Mouse (Mus musculus) kidney, postnatal 14 days (tissue): ENCODE results near the gene Col26a1.

Experiments
- DNase-seq: peaks from one replicate; pipeline ENCODE4 v3.0.0; 2022; ENCODE audit warnings: mixed read lengths

Col26a1 gene

DNA sequence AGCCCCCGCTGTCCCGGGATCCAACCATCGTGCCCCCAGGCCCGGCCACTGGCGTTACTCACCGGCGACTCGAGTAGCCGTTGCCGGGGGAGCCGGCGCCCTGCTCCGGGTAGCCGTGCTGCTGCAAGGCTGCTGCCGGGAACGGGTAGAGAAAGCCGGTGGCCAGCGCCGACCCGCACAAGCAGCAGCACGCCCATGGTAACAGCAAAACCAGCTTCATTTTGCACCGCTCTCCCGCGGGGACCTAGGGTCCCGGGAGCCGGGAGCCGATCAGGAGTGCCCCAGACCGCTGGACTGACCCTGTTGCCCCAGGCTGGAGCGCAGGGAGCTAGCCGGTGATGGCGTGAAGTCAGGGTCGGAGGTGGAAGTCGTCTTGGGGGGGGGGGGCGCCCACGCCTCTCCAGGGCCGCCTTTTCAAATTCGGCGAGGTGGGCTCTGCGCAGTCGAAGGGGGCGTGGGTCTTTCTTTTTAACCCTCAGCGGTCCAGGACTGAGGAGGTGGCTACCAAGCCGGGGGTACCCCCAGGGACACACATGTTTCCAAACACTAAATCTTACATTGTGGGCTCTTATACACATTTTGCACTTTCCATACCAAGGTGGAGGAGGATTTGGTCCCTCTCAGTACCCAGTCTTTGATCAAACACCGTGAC, at the start of gene Col26a1:
Col26a1 (minus strand) TSS at position 422 of the 652 bp plus-strand sequence.
- peak; percentile 31 for DNase-seq

DNA sequence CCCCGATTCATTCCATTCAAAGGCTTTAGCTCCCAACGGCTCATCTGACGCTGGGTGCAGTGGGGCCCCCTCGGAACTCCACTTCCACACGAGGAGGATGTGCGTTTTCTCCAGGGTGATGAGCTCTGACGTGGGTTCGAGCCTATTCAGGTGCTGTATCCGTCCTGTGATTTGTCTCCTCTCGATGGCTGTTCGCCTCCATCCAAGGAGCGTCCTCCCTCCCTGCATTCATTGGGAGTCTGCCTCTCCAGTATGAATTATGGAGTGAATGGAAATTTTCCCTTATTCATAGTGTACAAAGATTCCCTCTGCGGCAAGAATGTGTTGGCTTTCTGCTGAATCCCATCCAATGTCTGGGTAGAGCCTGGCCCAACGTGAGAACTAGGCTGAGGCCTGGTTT, 48.9 kb upstream of the Col26a1 start:
- no peak for DNase-seq

DNA sequence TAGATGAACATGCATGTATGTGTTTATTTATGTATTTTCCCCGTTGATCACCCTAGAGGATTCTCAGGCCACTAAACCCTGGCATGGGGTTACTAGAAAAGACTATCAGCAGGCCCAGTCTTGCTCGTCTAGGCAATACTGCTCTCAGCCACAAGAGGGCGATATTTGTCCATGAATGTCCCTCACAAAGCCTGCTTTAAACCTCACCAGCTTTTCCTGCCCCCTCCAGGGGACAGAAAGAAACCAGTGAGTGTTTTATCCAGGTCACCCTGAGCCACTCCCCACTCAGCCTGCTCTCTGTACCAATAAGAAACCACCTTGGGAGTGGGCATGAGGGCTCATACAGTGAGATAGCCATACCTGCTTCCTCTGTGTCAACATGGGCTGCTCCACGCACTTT, 46.1 kb upstream of the Col26a1 start:
- DNase-seq = peak; percentile 90

- DNase-seq = peak; percentile 16
Measured at GRCm38 (mm10) chr5:136923751-136924478, 40.9 kb upstream of the Col26a1 start.

GRCm38 (mm10) chr5:136922830-136923229, 39.8 kb upstream of the Col26a1 start:
- no peak for DNase-seq

- DNase-seq = no peak
Measured at GRCm38 (mm10) chr5:136919546-136920301, 36.7 kb upstream of the Col26a1 start.

GRCm38 (mm10) chr5:136918655-136919472, 35.9 kb upstream of the Col26a1 start:
- peak; percentile 83 for DNase-seq

DNA sequence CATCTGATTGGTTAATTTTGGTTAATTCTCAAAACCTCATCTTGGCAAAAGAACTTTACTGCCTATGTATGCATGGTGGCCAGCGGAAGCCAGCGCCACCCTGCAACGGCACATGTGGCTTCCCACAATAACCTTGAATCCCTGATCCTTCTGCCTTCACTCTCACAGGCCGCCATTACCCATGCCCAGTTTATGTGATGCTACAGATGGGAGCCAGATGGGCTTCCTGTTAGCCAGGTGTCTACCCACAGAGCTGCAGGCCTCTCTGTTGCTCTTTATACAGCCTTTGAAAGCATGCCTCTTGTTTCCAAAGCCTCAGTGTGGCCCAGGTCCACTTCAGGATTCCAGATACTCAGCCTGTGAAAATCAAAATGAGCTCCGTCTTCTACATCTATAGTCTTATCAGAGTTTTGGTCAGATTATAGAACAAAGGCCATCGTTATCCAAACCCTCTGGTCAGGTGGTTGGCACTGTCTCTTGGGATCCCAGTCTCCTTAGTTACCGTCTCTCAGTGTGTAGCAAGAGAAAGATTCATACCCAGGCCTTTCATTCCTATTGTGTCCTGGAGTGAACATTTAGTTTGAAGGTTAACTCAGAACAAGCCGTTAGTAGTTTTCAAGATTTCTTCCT, 34.7 kb upstream of the Col26a1 start:
- no peak for DNase-seq

DNA sequence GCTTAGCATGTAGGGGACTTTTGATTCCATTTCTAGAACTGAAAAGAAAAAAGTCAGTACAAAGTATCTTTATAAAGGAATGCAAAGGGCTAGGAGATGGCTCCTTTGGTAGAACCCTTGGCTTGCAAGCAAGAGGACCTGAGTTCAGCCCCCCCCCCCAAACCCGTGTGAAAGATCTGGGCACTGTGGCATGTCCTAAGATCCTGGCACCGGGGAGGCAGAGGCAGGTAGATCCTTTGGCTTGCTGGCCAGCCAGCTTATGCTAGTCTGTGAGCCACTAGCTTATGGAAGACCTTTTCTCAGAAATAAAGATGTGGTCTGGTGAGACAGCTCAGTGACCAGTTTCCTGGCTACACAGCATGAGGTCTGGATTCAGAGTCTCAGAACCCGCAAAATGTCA, 31.2 kb upstream of the Col26a1 start:
- DNase-seq = no peak

- peak; percentile 95 for DNase-seq
Measured at GRCm38 (mm10) chr5:136907991-136908857, 25.2 kb upstream of the Col26a1 start, which contains the start of gene Ift22. TSS of gene Ift22 (plus strand) at chr5:136908150.

DNA sequence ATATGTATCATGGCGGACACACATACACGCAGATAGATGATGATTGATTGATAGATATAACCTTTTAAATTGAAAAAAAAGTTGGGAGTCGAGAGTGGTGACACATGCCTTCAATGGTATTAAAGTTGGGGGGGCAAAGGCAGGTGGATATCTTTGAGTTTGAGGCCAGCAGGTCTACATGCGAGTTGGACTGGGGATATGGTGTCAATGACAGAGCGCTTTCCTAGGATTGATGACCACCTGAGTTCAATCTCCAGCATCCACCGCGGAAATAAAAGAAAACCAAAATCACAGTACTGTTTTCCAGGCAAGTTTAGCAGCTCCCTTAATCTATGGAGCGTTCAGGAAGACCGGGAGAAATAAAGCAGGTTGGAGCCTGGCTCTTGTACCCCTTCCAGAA, 24.6 kb upstream of the Col26a1 start:
- no peak for DNase-seq

DNA sequence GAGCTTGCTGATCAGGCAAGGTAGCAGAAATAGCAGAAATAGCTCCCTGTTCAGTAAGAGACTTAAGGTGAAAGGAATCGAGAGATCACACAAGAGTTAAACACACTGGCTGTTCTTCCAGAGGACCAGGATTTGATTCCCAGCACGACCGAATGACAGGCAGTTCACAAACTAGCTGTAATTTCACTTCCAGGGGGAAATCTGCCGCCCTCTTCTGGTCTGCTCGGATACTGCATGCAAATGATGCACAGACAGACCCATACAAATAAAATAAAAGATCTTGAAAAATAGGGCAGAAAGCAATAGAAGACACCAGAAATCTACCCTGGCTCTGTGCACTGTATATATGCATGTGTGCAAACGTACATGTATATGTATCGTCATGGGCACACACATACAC, 22.6 kb upstream of the Col26a1 start:
- DNase-seq = no peak

DNA sequence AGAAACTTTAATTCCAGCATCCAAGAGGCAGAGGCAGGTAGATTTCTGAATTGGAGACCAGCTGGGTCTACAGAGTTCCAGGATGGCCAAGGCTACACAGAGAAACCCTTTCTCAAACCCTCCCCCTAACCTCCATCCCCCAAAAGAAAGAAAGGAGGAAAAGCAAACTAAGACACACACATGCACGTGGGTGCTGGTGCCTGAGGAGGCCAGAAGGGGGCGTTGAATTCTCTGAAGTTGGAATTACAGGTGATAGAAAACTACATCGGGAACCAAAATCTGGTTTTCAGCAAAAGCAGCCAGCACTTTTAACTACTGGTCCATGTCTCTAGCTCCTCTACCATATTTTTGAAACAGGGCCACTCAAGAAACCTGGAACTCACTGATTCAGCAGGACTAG, 21.6 kb upstream of the Col26a1 start:
- DNase-seq = no peak

GRCm38 (mm10) chr5:136895529-136895963, 12.5 kb upstream of the Col26a1 start:
- no peak for DNase-seq

GRCm38 (mm10) chr5:136894840-136895528, 12.0 kb upstream of the Col26a1 start:
- no peak for DNase-seq

GRCm38 (mm10) chr5:136888539-136889355, 5.7 kb upstream of the Col26a1 start:
- peak; percentile 39 for DNase-seq

GRCm38 (mm10) chr5:136886957-136887356, 3.9 kb upstream of the Col26a1 start:
- no peak for DNase-seq

- DNase-seq = no peak
Measured at GRCm38 (mm10) chr5:136882055-136882787, 788 bp downstream of the Col26a1 start.
